Mouse (Mus musculus) cerebellum, adult 2 months (tissue): ENCODE data around the gene P3h3. TPM values are rescaled to one million over a fixed set of nuclear protein-coding genes. Genes with fewer than 3 reads are reported as not detected.

Experiments
- DNase-seq, 2 experiments: peaks; one replicate each; pipeline ENCODE4 v3.0.0; 2021
- H3K27ac ChIP-seq: fragments of 200-500 bp; 2 replicates; pipeline ENCODE4 v1.5.1; 2012; ENCODE audit warnings: low read length, control low read depth, inconsistent platforms; ENCODE audit not compliant: insufficient read depth
- H3K27me3 ChIP-seq: fragments of 200-500 bp; 2 replicates; pipeline ENCODE4 v1.6.1; 2012; ENCODE audit warnings: inconsistent platforms, mild to moderate bottlenecking, low read length, moderate library complexity; ENCODE audit not compliant: control insufficient read depth, insufficient read depth
- H3K4me1 ChIP-seq: fragments of 200-500 bp; 2 replicates; pipeline ENCODE4 v1.6.1; 2011; ENCODE audit warnings: low read length; ENCODE audit not compliant: control insufficient read depth, insufficient read depth
- H3K4me3 ChIP-seq: fragments of 200-500 bp; replicated peaks from 2 replicates; pipeline ENCODE3; 2011; ENCODE audit warnings: mild to moderate bottlenecking, low read depth, low read length, control low read depth; ENCODE audit not compliant: insufficient read depth
- CTCF ChIP-seq: fragments of 200-500 bp; IDR thresholded peaks from 2 replicates; pipeline ENCODE4 v1.5.1; 2011; ENCODE audit warnings: low read depth, mild to moderate bottlenecking, control low read depth, low read length, moderate library complexity, borderline replicate concordance; ENCODE audit not compliant: insufficient read depth
- POLR2A ChIP-seq: fragments of 200-500 bp; IDR thresholded peaks from 2 replicates; pipeline ENCODE4 v1.6.1; 2011; ENCODE audit warnings: low read length, control low read depth, borderline replicate concordance; ENCODE audit not compliant: insufficient read depth
- WGBS: fragments of 180-500 bp; shearing (Covaris S2); methylation state at CpG from one replicate; pipeline ENCODE4 v1.1.7; 2018; 5-methylcytosine and 5-hydroxymethylcytosine counted together
- polyA plus RNA-seq: library from polyadenylated mRNA; depleted of rRNA; stranded (reverse); fragments of >200 nt; gene quantifications from 2 replicates; pipeline ENCODE4 v1.2.3, GENCODE M21; 2012

Gene P3h3
- polyA plus RNA-seq, 1 experiment, result 106 TPM

- peaks cover 26% of the 10 kb centered on the region for H3K4me1 ChIP-seq
- WGBS, result 2% methylated on average over 8 of the region's 8 CpGs
- 0 out of 2 replicates have a peak, but pooled peaks have one; percentile 27 for TF ChIP-seq POLR2A
- TF ChIP-seq CTCF, result no peak
- H3K27me3 ChIP-seq, result no peaks in the 10 kb centered on the region
- H3K27ac ChIP-seq, result peak overlapping the region; percentile 98
- H3K4me3 ChIP-seq, result peak overlapping the region; percentile 100
- peak; percentile 35 to 43 for DNase-seq
Observed at GRCm38 (mm10) chr6:124862406-124863124, 5.0 kb upstream of the P3h3 start.

- WGBS, result 6% methylated on average over 3 of the region's 3 CpGs
- Histone ChIP-seq H3K27me3 (no peaks in the 10 kb centered on the region), H3K4me3 (peak overlapping the region; percentile 100), H3K27ac (peak overlapping the region; percentile 98; the same call in 1 of the 2 replicates), H3K4me1 (peaks cover 26% of the 10 kb centered on the region)
- TF ChIP-seq CTCF, result no peak
- 0 out of 2 replicates have a peak, but pooled peaks have one; percentile 6 for TF ChIP-seq POLR2A
- DNase-seq, result peak; percentile 39 to 54
Observed at GRCm38 (mm10) chr6:124861802-124862201, 4.2 kb upstream of the P3h3 start.

GRCm38 (mm10) chr6:124861266-124861665 lies 3.7 kb upstream of the P3h3 start:
- peak overlapping the region; percentile 23 for H3K4me3 ChIP-seq

GRCm38 (mm10) chr6:124860511-124860910 lies 3.0 kb upstream of the P3h3 start:
- Histone ChIP-seq H3K4me1 (peaks cover 28% of the 10 kb centered on the region), H3K27ac (peak overlapping the region; percentile 94), H3K4me3 (no peak overlapping the region), H3K27me3 (no peaks in the 10 kb centered on the region)
- DNase-seq, result peak; percentile 33 to 51
- TF ChIP-seq POLR2A (no peak), CTCF (no peak)
- WGBS, result 55% methylated on average over 9 of the region's 9 CpGs

More at GRCm38 (mm10) chr6:124861266-124861665, 3.7 kb upstream of the P3h3 start:
- 13% methylated on average over 19 of the region's 19 CpGs for WGBS
- no peaks in the 10 kb centered on the region for H3K27me3 ChIP-seq
- H3K4me1 ChIP-seq, result peaks cover 26% of the 10 kb centered on the region
- DNase-seq, result peak; percentile 50 to 66
- TF ChIP-seq CTCF, result no peak
- TF ChIP-seq POLR2A, result no peak
- H3K27ac ChIP-seq, result peak overlapping the region; percentile 24; the same call in 1 of the 2 replicates

GRCm38 (mm10) chr6:124859725-124860124 lies 2.2 kb upstream of the P3h3 start:
- Histone ChIP-seq H3K4me3 (peak overlapping the region; percentile 54), H3K27ac (peak overlapping the region; percentile 94), H3K27me3 (no peaks in the 10 kb centered on the region), H3K4me1 (peaks cover 24% of the 10 kb centered on the region)
- peak; percentile 90 to 94 for DNase-seq
- whole genome bisulfite sequencing, result 3% methylated on average over 12 of the region's 12 CpGs
- peak; percentile 89 for TF ChIP-seq CTCF
- TF ChIP-seq POLR2A, result 0 out of 2 replicates have a peak, but pooled peaks have one; percentile 31

- H3K4me3 ChIP-seq, result no peak overlapping the region
- 74% methylated on average over 28 of the region's 28 CpGs for WGBS
- no peaks in the 10 kb centered on the region for H3K27me3 ChIP-seq
- TF ChIP-seq POLR2A (no peak), CTCF (no peak)
- H3K27ac ChIP-seq, result no peak overlapping the region
- peaks cover 24% of the 10 kb centered on the region for H3K4me1 ChIP-seq
- DNase-seq, result peak; percentile 33 to 44
Observed at GRCm38 (mm10) chr6:124858561-124859318, 1.2 kb upstream of the P3h3 start.

- DNase-seq, result no peak
- Histone ChIP-seq H3K4me1 (peaks cover 24% of the 10 kb centered on the region), H3K4me3 (peak overlapping the region; percentile 88), H3K27ac (peak overlapping the region; percentile 53; the same call in 1 of the 2 replicates), H3K27me3 (no peaks in the 10 kb centered on the region)
- WGBS, result 19% methylated on average over 26 of the region's 26 CpGs
- TF ChIP-seq CTCF (no peak; the same call in 1 of the 2 replicates), POLR2A (peak; percentile 14; the same call in 1 of the 2 replicates)
Observed at GRCm38 (mm10) chr6:124857840-124858530, 433 bp upstream of the P3h3 start.
